Mouse (Mus musculus): ENCODE measurements around the gene Angptl4.

DNA sequence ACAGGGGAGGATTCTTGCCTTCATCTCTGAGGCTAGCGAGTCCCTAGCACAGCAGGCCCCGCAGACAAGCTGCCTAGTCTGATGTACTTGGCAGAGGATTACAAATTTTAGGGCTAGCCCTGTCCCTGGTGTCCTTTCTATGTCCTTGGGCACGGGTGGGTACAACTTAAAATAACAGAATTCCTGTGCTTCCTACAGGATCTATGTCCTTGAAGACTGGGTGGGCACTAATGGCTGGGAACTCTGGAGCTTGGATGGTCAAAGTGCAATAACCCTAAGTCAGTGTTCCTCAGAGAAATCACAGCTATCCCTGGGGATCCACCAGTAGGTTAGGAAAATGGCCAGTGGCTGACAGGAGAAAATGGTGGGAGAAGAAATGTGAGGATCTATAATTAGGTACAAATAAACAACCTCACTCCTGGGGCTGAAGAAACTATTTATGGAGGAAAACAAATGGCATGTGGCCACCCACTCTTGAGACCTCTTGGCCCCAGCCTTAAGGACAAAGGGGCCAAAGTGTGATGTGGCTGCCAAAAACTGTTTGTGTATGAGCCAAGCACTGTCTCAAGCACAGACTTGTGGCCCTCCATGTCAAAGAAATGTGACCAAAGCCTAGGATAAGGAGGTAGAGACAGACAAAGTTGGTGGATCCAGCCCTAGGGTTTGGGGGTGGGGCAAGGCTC is 25.4 kb downstream of the Angptl4 start:
- no peak for TF ChIP-seq GATA1 (IDR thresholded peaks at IDR 0.05; ENCODE audit: low read length)
- no peak for TF ChIP-seq TAL1 (IDR thresholded peaks at IDR 0.05; ENCODE audit: low read length)

Measured in erythroblast, embryonic 14.5 days (primary cell).